Mouse (Mus musculus) spleen, postnatal 10 days (tissue): ENCODE data around the gene Gm20388.
A peak's percentile ranks its signal among the peaks of the same experiment; 100 is the strongest.
"Not testable (repeated sequence)": the region's sequence is repeated elsewhere in the genome, so short reads cannot be mapped to it uniquely, and the experiment has no call there.

Experiments
- DNase-seq, 2 experiments: peaks; one replicate each; pipeline ENCODE4 v3.0.0; 2021 to 2022; ENCODE audit warnings: low spot score in 2 of 2

Gene Gm20388

DNA sequence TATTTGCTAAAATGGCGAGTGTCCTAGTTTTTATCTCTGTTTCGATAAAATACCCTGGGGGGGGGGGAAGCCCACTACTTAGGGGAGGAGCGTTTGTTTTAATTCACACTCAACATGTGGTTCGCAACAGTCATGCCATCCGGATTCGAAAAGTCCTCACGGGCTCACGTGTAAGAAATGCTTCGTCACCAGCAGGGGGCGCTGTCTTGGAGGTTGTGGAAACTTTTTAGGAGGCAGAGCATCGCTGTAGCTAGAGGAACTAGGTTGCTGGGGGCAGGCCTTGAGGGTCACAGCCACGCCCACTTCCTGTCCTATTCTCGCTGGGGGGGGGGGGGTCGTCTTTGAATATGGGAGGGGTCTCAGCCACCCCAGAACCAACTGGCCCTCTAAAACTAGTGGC, 1514.0 kb downstream of the Gm20388 start:
- DNase-seq: peak in 1 of 2 experiments; percentile 39

GRCm38 (mm10) chr8:121431499-121431898, 1520.9 kb downstream of the Gm20388 start:
- DNase-seq: no peak

- no peak for DNase-seq
These were observed 1522.8 kb downstream of the Gm20388 start for GRCm38 (mm10) chr8:121433466-121433865.

GRCm38 (mm10) chr8:121436656-121437055, 1526.0 kb downstream of the Gm20388 start:
- DNase-seq: no peak

GRCm38 (mm10) chr8:121437506-121437905, 1526.9 kb downstream of the Gm20388 start:
- no peak for DNase-seq

GRCm38 (mm10) chr8:121438111-121438510, 1527.5 kb downstream of the Gm20388 start:
- no peak for DNase-seq

DNA sequence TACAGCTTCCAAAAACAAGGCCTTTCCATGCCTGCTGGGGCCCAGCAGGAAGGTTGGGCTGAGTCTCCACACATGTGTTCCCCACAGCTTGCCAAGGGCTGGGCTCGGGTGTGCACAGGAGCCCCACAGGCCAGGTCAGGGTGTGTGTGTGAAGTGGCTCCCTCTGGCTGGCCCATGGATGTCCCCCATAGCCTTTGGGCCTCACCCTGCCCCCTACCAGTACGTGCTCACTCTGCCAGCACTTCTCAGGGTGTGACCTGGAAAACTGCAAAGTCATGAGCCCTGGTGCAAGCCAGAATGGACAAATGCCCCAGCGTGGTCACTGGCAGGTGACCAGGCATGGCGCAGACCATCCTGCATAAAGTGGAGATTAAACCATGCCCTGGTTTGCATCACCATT, 1528.7 kb downstream of the Gm20388 start:
- no peak for DNase-seq

DNA sequence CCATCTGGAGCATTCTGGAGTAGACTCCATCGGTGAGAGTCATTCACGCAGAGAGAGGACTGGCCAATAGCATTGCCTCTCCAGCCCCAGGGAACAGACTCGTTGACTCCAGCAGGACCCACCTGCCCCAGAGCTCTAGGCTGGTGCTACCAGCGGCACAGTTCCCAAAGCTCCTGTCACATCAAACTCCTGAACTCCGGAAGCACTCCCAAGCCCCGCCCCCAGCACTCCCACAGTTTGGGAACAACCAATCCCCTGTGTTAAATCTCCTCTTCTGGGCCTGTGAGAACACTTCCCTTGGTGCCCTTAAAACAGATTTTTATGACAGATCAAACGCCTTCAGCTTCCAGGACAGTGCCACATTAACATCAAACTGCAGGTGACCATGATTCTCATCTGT, 1532.7 kb downstream of the Gm20388 start:
- DNase-seq: no peak

DNA sequence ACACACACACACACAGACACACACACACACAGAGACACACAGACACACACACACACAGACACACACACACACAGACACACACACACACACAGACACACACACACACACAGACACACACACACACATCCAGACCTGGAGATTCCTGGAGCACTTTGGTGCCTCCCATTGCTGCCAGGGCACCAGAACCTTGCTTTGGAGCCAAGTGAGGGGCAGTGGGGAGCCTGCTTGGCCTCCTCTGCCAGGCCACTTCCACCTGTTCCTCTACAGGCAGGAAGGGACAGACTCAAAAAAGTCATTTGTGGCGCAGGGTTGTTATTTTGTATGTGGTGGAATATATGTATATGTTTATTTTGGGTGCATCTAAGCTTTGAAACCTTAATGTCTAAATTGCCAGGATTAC, 1533.9 kb downstream of the Gm20388 start:
- DNase-seq: not testable (repeated sequence)

GRCm38 (mm10) chr8:121445027-121445471, 1534.4 kb downstream of the Gm20388 start:
- DNase-seq: no peak

GRCm38 (mm10) chr8:121446133-121446532, 1535.5 kb downstream of the Gm20388 start:
- DNase-seq: no peak

DNA sequence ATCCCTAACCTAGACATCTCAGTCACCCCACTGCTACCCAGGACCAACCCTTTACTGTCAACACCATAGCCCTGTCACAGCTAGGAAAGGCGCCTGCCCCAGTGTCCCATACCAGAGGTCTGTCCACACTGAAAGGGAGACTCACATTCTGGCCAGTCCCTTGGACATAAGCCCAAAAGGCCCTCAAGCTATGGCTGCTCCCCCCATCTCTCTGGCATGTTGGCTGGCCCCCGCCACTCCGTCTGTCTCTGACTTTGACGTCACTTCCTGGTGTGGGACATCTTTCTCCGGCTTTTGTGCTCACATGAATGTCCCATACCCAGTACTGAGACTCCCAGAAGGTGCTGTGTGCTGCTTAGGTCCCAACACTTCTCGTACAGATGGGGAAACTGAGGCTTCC, 1536.2 kb downstream of the Gm20388 start:
- no peak for DNase-seq

- DNase-seq: no peak
These were observed 1539.6 kb downstream of the Gm20388 start for GRCm38 (mm10) chr8:121450211-121450610.

DNA sequence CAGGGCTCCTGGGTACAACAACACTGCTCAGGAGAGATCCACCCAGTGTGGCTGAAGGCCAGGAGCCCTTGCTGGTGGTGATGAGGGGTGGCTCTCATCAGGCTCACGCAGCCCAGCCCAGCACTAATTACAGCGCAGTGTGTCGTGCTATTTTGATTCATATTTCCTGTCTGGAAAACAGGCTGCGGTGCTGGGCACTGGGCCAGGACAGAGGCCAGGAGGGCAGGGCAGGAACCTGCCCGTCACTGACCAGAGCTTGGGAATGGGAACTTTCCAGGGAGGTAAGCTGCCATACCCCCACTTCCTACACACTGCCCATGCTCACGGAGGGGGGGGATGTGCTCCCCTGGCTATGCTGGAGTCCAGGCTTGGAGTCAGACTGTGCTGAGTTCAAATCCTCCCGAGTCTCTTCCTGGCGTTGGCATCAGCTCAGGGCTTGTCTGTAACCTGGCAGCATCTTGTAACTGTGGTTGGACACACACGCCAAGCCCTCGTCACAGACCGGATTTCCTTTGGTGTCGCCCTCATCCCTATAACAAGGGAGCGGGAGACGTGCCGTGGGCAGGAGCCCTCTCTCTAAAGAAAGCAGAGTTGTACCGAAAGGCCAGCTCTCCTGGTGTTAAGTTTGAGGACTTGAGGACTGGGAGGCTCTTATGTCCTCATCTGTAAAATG, 1540.9 kb downstream of the Gm20388 start:
- no peak for DNase-seq

DNA sequence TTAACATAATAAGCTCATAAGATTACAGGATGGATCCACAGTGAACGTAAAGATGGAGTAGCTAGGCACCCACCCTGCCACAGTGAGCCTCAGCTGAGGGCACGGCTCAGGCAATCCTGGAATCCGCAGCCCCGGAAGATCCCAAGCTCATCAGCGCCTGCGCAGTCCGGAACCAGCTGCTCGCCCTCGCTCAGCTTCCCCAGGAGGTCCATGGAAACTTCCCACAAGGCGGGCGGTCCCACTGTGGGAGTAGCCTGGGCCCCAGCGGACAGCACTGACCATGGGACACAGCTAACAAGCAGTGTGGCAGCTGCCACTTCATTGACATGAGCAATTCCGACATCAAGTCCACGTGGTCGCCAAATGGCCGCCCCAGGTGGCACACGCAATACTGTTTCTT, 1544.1 kb downstream of the Gm20388 start:
- no peak for DNase-seq

DNA sequence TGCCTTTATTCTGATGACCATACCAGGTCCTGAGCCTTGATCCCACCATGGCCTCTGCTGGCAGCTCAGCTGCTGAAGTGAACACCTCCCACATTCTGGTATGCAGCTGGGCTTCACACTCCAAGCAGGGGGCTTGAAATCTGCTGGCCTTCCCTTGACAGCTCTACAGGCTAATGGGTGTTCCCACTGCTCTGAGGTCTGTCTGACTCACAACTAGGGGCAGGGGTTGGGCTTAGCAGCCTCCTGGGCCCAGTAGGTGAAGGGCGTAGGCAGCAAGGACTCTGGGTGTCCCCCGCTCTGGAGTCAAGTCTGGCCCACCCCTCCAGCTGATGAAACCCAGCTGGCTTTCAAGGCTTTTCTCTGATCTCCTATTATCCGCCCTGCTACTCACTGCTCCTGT, 1550.6 kb downstream of the Gm20388 start:
- DNase-seq: no peak

DNA sequence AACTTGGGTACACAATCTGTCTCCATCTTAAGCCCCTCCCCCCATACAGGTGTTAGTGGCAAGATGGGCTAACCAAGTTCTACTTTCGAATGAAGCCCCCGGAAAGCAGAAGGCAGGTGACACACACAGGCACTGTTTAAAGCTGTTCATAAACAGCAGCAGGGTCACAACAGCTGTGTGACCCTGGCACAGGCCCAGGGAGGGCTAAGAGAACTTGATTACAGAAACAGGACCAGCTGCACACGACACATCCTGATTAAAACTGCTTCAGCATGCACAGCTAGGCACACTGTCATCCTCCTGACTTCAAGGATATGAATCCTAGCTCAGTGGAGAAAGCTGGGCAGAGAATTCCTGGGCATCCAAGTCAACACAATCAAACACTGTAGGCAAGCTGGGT, 1551.5 kb downstream of the Gm20388 start:
- no peak for DNase-seq

GRCm38 (mm10) chr8:121468083-121469071, 1557.7 kb downstream of the Gm20388 start:
- no peak for DNase-seq

DNA sequence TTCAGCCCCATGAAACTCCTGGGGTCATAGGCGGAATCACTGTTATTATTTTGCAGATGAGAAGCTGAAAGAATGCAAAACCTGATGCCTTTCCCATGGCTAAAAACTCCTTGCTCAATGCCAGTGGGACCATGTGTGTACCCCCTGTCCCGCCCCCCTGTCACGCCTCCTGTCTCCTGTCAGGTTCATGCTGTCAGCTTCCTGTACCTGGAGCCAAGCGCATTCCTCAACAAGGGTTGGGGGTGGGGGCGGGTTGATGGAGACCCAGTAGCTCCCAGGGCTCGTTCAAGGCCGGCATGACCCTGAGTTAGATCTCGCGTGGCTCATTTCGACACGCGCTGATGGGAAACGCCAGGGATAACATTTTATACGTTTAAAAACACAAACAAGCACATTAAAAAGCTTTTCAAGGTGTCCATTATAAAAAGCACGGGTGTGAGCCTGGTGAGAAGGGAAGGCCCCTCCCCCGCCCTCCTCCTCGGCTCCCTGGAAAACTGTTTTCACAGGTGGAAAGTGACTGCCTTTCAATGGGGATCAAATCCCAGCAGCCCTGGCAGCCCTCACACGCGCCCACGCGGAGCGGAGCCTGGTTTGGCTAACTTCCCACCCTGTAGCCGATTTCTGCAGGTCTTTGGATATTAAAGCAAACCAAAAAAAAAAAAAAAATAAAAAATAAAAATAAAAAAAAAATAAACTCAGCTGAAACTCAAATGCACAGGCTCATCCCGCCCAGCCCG, 1563.7 kb downstream of the Gm20388 start:
- DNase-seq: no peak

DNA sequence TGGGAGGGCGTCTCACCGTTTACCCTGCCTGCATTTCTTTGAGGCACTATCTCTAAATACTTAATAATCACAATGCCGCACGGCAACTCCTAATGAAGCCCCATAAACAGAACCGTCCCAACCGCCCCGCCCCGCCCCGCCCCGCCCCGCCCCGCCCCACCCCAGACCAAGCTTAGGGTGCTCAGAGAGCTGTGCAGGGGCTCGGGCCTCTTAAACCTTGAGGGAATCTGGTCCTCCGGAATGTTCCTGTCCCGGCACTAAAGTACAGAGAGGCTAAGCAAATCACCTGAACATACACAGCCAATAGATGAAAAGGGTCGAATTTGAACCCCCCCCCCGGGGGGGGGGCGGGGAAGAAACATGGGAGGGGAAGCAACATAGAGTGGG, 1564.2 kb downstream of the Gm20388 start:
- DNase-seq: no peak

DNA sequence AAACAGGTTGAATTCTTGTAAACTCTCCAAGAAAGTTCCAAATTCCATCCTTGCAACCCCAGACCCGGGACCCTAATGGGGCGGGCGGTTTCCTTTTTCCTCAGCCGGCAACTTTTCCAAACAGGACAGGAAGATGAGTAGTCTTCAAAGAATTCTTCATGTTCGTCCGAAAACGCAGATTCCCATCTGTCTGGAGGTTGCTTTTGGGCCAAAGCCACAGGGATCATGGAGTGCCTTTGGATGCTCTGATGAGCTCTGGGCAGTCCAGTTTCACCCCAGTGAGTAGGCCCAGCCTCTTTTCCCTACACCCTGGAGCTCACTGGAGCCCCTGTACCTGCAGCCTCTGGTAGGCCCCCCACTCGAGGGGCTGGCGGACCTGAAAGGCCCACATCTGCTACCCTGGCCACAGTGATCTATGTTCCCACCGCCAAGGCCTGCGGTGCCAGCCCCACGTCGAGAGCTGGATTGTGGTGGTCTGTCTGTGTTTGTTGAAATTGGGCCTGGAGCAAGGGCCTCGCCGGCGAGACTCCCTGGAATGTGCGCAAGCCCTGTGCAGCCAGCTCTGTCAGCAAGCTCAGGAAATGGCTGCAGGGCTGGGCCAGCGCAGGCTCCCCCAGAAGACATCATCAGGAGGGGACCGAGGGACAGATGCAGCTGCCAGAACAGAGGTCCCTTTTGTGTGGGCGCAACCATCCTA, 1567.4 kb downstream of the Gm20388 start:
- DNase-seq: no peak

- DNase-seq: no peak
These were observed 1568.5 kb downstream of the Gm20388 start for GRCm38 (mm10) chr8:121479144-121479543.
